Mouse (Mus musculus) midbrain, embryonic 13.5 days (tissue): ENCODE data around the gene Nol6. TPM values are rescaled to one million over a fixed set of nuclear protein-coding genes. Genes with fewer than 3 reads are reported as not detected.
"Not testable (repeated sequence)": the region's sequence is repeated elsewhere in the genome, so short reads cannot be mapped to it uniquely, and the experiment has no call there.

Source experiments
- ATAC-seq: fragments of 200-750 bp; cut with Nextera tagmentation; 2 replicates; pipeline ENCODE4 v1.8.0; 2017; ENCODE audit warnings: mild to moderate bottlenecking, moderate TSS enrichment, moderate library complexity
- H3K27ac ChIP-seq: fragments of 300-500 bp; sonication (generic); 2 replicates; pipeline ENCODE4 v1.5.1; 2015; ENCODE audit warnings: inconsistent platforms, mild to moderate bottlenecking, moderate library complexity
- H3K27me3 ChIP-seq: fragments of 300-500 bp; sonication (generic); 2 replicates; pipeline ENCODE4 v1.6.1; 2015; ENCODE audit warnings: mild to moderate bottlenecking, inconsistent platforms
- H3K36me3 ChIP-seq: fragments of 300-500 bp; sonication (generic); 2 replicates; pipeline ENCODE4 v1.6.1; 2015; ENCODE audit warnings: mild to moderate bottlenecking, inconsistent platforms
- H3K4me1 ChIP-seq: fragments of 300-500 bp; sonication (generic); replicated peaks from 2 replicates; pipeline ENCODE4 v1.6.1; 2015; ENCODE audit warnings: inconsistent platforms
- H3K4me2 ChIP-seq: fragments of 300-500 bp; sonication (generic); replicated peaks from 2 replicates; pipeline ENCODE4 v1.6.1; 2015; ENCODE audit warnings: moderate library complexity, mild to moderate bottlenecking, inconsistent platforms
- H3K4me3 ChIP-seq: fragments of 300-500 bp; sonication (generic); replicated peaks from 2 replicates; pipeline ENCODE4 v1.5.1; 2015; ENCODE audit warnings: mild to moderate bottlenecking, inconsistent platforms
- H3K9ac ChIP-seq: fragments of 300-500 bp; sonication (generic); replicated peaks from 2 replicates; pipeline ENCODE4 v1.6.1; 2015; ENCODE audit warnings: mild to moderate bottlenecking, inconsistent platforms
- H3K9me3 ChIP-seq: fragments of 300-500 bp; sonication (generic); 2 replicates; pipeline ENCODE4 v1.6.1; 2016; ENCODE audit warnings: mild to moderate bottlenecking, inconsistent platforms
- WGBS: fragments of 180-500 bp; shearing (Covaris S2); methylation state at CpG from one replicate; pipeline ENCODE4 v1.1.7; 2015; 5-methylcytosine and 5-hydroxymethylcytosine counted together
- polyA plus RNA-seq: library from polyadenylated mRNA; unstranded; fragments of >200 nt; fragmentation: Nextera tagmentation; extraction: Ambion mirVana; gene quantifications from 2 replicates; pipeline ENCODE4 v1.2.1, GENCODE M21; 2015

Nol6 gene
- polyA plus RNA-seq, 1 experiment from 2014 or later, result 28.7 TPM

DNA sequence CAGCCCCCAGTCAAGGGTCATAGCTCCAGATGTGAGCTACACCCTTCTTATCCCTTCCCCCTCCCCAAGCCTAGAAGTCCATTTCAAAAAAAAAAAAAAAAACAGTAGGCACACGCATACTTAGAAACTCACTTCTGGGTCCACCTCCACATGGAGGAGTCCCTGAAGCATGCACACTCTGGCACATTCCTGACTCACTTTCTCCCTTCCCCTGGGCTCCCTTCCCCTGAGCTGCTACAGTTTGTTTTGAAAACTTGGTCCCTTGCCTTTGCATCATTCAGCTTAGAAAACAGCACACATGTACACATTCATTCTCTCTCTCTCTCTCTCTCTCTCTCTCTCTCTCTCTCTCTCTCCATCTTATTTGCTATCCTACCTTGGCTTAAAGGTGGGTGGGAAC, 31.3 kb downstream of the Nol6 start:
- no peak overlapping the region for H3K27ac ChIP-seq
- no peaks in the 10 kb centered on the region for H3K9me3 ChIP-seq
- H3K4me3 ChIP-seq, result no peak overlapping the region
- no peak overlapping the region for H3K9ac ChIP-seq
- H3K4me1 ChIP-seq, result peaks cover 6% of the 10 kb centered on the region; the same call in 1 of the 2 replicates
- peaks cover 22% of the 10 kb centered on the region for H3K27me3 ChIP-seq
- H3K4me2 ChIP-seq, result no peak overlapping the region
- 83% methylated on average over 1 of the region's 1 CpGs for WGBS
- no peak for ATAC-seq
- H3K36me3 ChIP-seq, result no peaks in the 10 kb centered on the region

DNA sequence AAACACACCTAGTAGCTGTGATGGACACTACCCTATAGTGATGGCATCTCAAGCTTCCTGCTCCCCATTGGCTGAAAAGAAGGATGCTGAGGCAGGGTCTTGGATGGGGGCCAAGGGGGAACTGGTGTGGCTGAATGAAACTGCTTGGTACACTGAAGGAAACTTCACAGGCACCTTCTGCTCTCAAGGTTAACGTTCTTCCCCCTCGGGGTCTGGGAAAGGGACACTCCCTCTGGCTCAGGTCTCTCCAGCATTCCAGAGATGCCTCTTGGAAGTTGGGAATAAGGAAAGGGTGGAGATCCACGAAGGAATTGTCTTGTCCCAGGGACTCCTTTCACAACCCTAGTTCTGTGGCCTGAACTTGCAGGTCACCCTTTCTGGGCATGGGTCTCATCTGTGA, 32.9 kb downstream of the Nol6 start:
- H3K36me3 ChIP-seq, result no peaks in the 10 kb centered on the region
- H3K4me2 ChIP-seq, result no peak overlapping the region
- ATAC-seq, result no peak
- WGBS, result 69% methylated on average over 3 of the region's 3 CpGs
- H3K27me3 ChIP-seq, result peaks cover 6% of the 10 kb centered on the region
- H3K4me3 ChIP-seq, result no peak overlapping the region
- no peaks in the 10 kb centered on the region for H3K4me1 ChIP-seq
- no peak overlapping the region for H3K9ac ChIP-seq
- no peaks in the 10 kb centered on the region for H3K9me3 ChIP-seq
- H3K27ac ChIP-seq, result no peak overlapping the region

- 93% methylated on average over 2 of the region's 2 CpGs for WGBS
- no peak overlapping the region for H3K4me3 ChIP-seq
- H3K4me2 ChIP-seq, result no peak overlapping the region
- no peaks in the 10 kb centered on the region for H3K27me3 ChIP-seq
- no peaks in the 10 kb centered on the region for H3K36me3 ChIP-seq
- H3K4me1 ChIP-seq, result no peaks in the 10 kb centered on the region
- ATAC-seq, result no peak
- H3K27ac ChIP-seq, result no peak overlapping the region
- H3K9ac ChIP-seq, result no peak overlapping the region
- no peaks in the 10 kb centered on the region for H3K9me3 ChIP-seq
Measured at GRCm38 (mm10) chr4:41089705-41090104, 34.5 kb downstream of the Nol6 start.

- no peaks in the 10 kb centered on the region for H3K4me1 ChIP-seq
- H3K9ac ChIP-seq, result no peak overlapping the region
- no peaks in the 10 kb centered on the region for H3K36me3 ChIP-seq
- 82% methylated on average over 4 of the region's 4 CpGs for WGBS
- H3K9me3 ChIP-seq, result no peaks in the 10 kb centered on the region
- no peaks in the 10 kb centered on the region for H3K27me3 ChIP-seq
- no peak overlapping the region for H3K27ac ChIP-seq
- no peak overlapping the region for H3K4me2 ChIP-seq
- no peak for ATAC-seq
- H3K4me3 ChIP-seq, result no peak overlapping the region
Measured at GRCm38 (mm10) chr4:41089189-41089588, 35.1 kb downstream of the Nol6 start.

DNA sequence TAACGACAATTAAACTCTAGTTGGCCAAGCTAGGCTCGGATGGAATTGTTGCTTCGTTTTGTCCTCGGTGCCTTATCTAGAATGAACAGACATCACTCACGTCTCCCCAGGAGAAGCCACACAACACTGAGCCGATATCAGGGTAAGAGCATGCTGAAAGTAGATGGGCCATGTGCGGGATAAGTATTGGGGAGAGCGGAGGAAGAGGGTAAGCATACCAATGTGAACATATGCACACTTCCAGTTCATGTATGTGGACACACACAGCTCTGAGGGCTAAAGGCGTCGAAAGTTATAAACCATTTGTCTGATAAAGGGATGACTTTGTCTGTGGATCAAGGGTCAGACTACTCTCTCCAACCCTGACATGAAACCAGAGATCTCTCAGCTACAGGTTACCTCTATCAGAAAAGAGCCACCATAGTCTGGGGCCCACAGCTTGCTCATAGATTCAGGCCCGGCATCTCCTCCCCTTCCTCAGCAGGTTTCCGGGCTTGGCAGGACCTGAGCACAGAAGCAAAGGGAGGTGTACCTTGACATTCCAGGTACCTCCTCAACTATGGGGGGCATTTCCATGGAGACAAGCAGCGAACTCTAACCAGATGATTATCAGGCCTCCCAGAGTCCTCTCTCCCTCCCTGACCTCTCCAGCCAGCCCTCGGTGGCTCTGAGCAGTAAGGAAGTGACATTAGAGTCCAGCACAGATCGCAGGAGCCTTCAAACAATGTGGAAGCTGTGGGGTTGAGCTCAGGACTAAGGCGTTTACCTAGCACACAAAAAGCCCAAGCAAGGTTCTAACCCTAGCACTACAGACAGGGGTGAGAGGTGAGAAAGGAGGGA, 36.6 kb downstream of the Nol6 start:
- H3K27me3 ChIP-seq, result no peaks in the 10 kb centered on the region
- no peak for ATAC-seq
- no peaks in the 10 kb centered on the region for H3K36me3 ChIP-seq
- H3K4me2 ChIP-seq, result no peak overlapping the region
- H3K4me3 ChIP-seq, result no peak overlapping the region
- no peak overlapping the region for H3K9ac ChIP-seq
- WGBS, result 88% methylated on average over 16 of the region's 16 CpGs
- no peaks in the 10 kb centered on the region for H3K4me1 ChIP-seq
- H3K27ac ChIP-seq, result no peak overlapping the region
- H3K9me3 ChIP-seq, result no peaks in the 10 kb centered on the region

- no peaks in the 10 kb centered on the region for H3K4me1 ChIP-seq
- H3K9ac ChIP-seq, result no peak overlapping the region
- H3K27me3 ChIP-seq, result no peaks in the 10 kb centered on the region
- no peaks in the 10 kb centered on the region for H3K36me3 ChIP-seq
- ATAC-seq, result no peak
- H3K27ac ChIP-seq, result no peak overlapping the region
- no peaks in the 10 kb centered on the region for H3K9me3 ChIP-seq
- H3K4me3 ChIP-seq, result no peak overlapping the region
- no peak overlapping the region for H3K4me2 ChIP-seq
- 83% methylated on average over 9 of the region's 9 CpGs for WGBS
Measured at GRCm38 (mm10) chr4:41086947-41087346, 37.3 kb downstream of the Nol6 start.

- Histone ChIP-seq H3K4me3 (no peak overlapping the region), H3K4me2 (no peak overlapping the region), H3K27me3 (no peaks in the 10 kb centered on the region), H3K36me3 (no peaks in the 10 kb centered on the region), H3K4me1 (no peaks in the 10 kb centered on the region), H3K9me3 (no peaks in the 10 kb centered on the region), H3K27ac (no peak overlapping the region), H3K9ac (no peak overlapping the region)
- no peak for ATAC-seq
- 92% methylated on average over 4 of the region's 4 CpGs for WGBS
Measured at GRCm38 (mm10) chr4:41084819-41085218, 39.4 kb downstream of the Nol6 start.

- not testable (repeated sequence) for H3K4me2 ChIP-seq, H3K4me1 ChIP-seq, ATAC-seq, H3K36me3 ChIP-seq, H3K27me3 ChIP-seq, H3K4me3 ChIP-seq, H3K27ac ChIP-seq, H3K9ac ChIP-seq, H3K9me3 ChIP-seq
- 67% methylated on average over 4 of the region's 4 CpGs for WGBS
Measured at GRCm38 (mm10) chr4:41082803-41083202, 41.5 kb downstream of the Nol6 start.

GRCm38 (mm10) chr4:41081733-41082132, 42.5 kb downstream of the Nol6 start:
- Histone ChIP-seq H3K4me1 (no peaks in the 10 kb centered on the region), H3K9ac (no peak overlapping the region), H3K27ac (no peak overlapping the region), H3K4me2 (no peak overlapping the region), H3K27me3 (no peaks in the 10 kb centered on the region), H3K4me3 (no peak overlapping the region), H3K36me3 (no peaks in the 10 kb centered on the region), H3K9me3 (no peaks in the 10 kb centered on the region)
- WGBS, result 83% methylated on average over 5 of the region's 5 CpGs
- no peak for ATAC-seq

GRCm38 (mm10) chr4:41078726-41079125, 45.5 kb downstream of the Nol6 start:
- H3K4me3 ChIP-seq, result no peak overlapping the region

GRCm38 (mm10) chr4:41074461-41074860, 49.8 kb downstream of the Nol6 start:
- Histone ChIP-seq H3K4me2 (no peak overlapping the region), H3K36me3 (no peaks in the 10 kb centered on the region), H3K4me1 (no peaks in the 10 kb centered on the region), H3K27ac (no peak overlapping the region), H3K9me3 (no peaks in the 10 kb centered on the region), H3K9ac (no peak overlapping the region), H3K4me3 (no peak overlapping the region), H3K27me3 (no peaks in the 10 kb centered on the region)
- WGBS, result 80% methylated on average over 6 of the region's 6 CpGs
- no peak for ATAC-seq

More at GRCm38 (mm10) chr4:41078726-41079125, 45.5 kb downstream of the Nol6 start:
- Histone ChIP-seq H3K27ac (no peak overlapping the region), H3K4me1 (no peaks in the 10 kb centered on the region), H3K27me3 (no peaks in the 10 kb centered on the region), H3K4me2 (no peak overlapping the region), H3K36me3 (no peaks in the 10 kb centered on the region), H3K9ac (no peak overlapping the region), H3K9me3 (no peaks in the 10 kb centered on the region)
- no peak for ATAC-seq
- WGBS, result 75% methylated on average over 6 of the region's 6 CpGs

- no peak for ATAC-seq
- Histone ChIP-seq H3K9ac (no peak overlapping the region), H3K27me3 (no peaks in the 10 kb centered on the region), H3K36me3 (no peaks in the 10 kb centered on the region), H3K9me3 (no peaks in the 10 kb centered on the region), H3K4me3 (no peak overlapping the region), H3K27ac (no peak overlapping the region), H3K4me1 (no peaks in the 10 kb centered on the region), H3K4me2 (no peak overlapping the region)
- 87% methylated on average over 12 of the region's 12 CpGs for WGBS
Measured at GRCm38 (mm10) chr4:41073008-41073817, 51.0 kb downstream of the Nol6 start.
